Mouse (Mus musculus) kidney, postnatal 14 days (tissue): ENCODE measurements around the gene Haghl.

ENCODE experiments used
- DNase-seq: peaks from one replicate; pipeline ENCODE4 v3.0.0; 2022; ENCODE audit warnings: mixed read lengths

Haghl gene

DNA sequence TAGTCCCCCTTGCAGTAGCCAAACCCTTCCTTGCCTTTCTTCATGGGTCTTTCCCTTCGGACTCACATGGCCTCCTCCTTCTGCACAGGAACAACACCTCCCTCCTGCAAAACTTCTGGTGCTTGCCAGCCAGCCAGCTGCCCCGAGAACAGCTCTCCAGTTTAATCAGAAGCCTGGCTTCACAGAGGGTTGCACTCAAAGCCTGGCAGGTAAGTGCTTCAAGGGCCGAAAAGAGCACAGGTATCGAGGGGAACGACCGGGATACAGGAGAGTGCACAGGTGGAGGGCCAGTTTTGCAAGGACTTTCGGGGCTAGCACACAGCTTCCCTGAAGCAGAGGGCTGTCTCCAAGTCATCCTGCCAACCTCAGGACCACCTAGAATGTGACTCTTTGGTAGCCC is 46.6 kb downstream of the Haghl start:
- no peak for DNase-seq

DNA sequence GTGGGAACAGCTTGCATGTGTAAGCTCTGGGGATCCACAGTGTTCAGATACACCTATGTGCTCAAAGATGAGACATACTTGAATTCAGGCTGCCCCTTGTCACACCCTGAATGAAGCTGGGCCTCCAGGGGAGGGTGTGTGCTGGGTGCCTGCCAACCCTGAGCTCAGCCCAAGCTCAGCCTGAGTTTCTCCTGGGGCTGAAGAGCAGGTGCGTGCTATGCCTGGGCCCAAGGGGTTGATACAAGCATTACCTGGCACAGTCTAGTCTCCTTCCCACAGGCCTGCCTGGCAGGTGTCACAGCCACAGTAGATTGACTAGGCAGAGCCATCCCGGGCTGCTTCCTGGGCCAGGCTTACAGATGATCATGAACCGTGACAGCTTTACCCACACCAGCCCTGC is 49.7 kb downstream of the Haghl start, which contains the start of gene Mslnl:
TSS of gene Mslnl (plus strand) at position 298 of the 400 bp plus-strand sequence.
- no peak for DNase-seq

DNA sequence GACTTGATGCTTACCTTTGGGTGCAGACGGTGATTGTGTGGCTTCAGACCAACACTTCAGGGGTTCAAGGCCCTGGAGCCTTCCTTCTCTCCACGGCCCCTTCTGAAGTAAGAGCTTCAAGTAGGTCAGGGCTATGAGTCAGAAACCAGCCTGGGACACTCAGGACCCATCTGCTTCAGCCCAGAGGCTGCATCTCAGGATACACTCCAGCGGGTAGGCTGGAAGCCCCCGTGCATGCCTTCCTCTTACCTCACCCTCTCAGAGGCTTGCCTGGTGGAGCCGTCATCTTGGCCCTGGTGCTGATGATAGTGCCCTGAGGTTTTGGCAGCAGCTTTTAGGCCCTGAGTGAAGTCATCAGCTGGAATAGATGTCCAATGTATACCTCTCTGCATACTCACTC is 50.2 kb downstream of the Haghl start:
- DNase-seq: no peak

DNA sequence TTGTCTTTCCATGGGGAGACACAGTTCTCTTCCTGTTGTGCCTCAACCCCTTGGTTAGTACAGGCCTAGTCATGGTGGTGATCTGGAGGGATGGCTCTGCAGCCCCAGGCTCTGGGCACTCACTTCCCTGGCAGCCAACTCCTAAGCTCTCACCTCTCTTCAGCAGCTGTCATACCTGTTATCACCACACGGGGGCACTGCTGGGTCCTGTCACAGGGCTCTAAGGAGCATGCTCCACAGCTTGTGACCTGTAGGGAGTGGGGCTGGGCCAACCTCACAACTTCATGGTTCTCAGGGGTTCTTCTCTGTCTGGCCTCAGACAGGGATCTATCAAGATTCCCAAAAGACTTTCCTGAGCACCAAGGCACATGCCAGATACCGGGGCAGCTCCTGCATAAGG is 53.4 kb downstream of the Haghl start:
- DNase-seq: peak; percentile 87
